Mouse (Mus musculus) left cerebral cortex, postnatal 14 days (tissue): Measurements from ENCODE around the gene Fam189a1. TPM values are rescaled to one million over a fixed set of nuclear protein-coding genes. Genes with fewer than 3 reads are reported as not detected.
A peak's percentile ranks its signal among the peaks of the same experiment; 100 is the strongest.

Source experiments
- DNase-seq, 2 experiments: peaks; one replicate each; pipeline ENCODE4 v3.0.0; 2021 to 2022; ENCODE audit warnings: low spot score in 2 of 2, mixed read lengths in 1 of 2
- intact Hi-C: fragments of 180-260 bp; cut with DNase I; formaldehyde crosslinking; loops from one replicate; pipeline ENCODE4 v1.15.1; 2025
- long read RNA-seq, 2 experiments: library from polyadenylated mRNA; stranded (forward); transcript quantifications; one replicate each; pipeline ENCODE4 v2.0.0; 2021
- total RNA-seq, 2 experiments: library from RNA; stranded (reverse); gene quantifications; 2 replicates each; pipeline ENCODE4 v1.2.3; 2021

Fam189a1 gene
- 10 to 100 TPM; 58.1 to 61.7 TPM for total RNA-seq
- long read RNA-seq, experiment 1, full-length matches to known transcripts: 22 of 42 reads
- long read RNA-seq, experiment 1, partial matches to known transcripts: 2 of 42 reads
- long read RNA-seq, experiment 1, other reads (novel, unspliced or antisense): 18 of 42 reads
- long read RNA-seq, experiment 2, full-length matches to known transcripts: 20 of 39 reads
- long read RNA-seq, experiment 2, partial matches to known transcripts: 10 of 39 reads
- long read RNA-seq, experiment 2, other reads (novel, unspliced or antisense): 9 of 39 reads

DNA sequence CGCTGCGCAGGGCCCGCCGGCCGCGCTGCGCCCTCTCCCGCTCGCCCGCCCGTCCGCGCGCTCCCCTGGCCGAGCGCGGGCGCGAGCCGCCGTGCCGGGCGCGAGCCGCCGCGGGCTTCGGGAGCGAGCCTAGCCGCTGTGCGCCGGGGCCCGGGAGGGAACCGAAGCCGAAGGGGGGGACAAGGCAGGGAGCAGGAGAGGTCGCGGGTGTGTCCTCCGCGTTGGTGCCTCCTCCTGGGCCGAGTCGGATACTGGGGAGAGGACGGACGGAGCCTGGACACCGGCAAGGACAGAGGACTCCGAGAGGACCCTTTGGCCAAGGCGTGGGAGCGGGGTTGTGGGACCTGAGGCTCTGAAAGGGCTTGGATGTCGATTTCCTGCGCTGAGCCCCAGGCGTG lies at the start of gene Fam189a1:
Fam189a1 (minus strand) TSS at position 57 of the 398 bp plus-strand sequence.
- intact Hi-C loops: loop anchor here (5.0 to 10.0 kb wide), 3 partner anchors 54 to 282 kb away; partner anchors contain the start of gene Nsmce3
- DNase-seq: no peak

- intact Hi-C loops: no loop called here
- no peak for DNase-seq
Observed at GRCm38 (mm10) chr7:65206021-65206420, 49.7 kb upstream of the Fam189a1 start.

- no peak for DNase-seq
- intact Hi-C loops: no loop called here
Observed at GRCm38 (mm10) chr7:65202719-65203118, 46.3 kb upstream of the Fam189a1 start.

- DNase-seq: no peak
- intact Hi-C loops: no loop called here
Observed at GRCm38 (mm10) chr7:65180694-65181093, 24.3 kb upstream of the Fam189a1 start.

DNA sequence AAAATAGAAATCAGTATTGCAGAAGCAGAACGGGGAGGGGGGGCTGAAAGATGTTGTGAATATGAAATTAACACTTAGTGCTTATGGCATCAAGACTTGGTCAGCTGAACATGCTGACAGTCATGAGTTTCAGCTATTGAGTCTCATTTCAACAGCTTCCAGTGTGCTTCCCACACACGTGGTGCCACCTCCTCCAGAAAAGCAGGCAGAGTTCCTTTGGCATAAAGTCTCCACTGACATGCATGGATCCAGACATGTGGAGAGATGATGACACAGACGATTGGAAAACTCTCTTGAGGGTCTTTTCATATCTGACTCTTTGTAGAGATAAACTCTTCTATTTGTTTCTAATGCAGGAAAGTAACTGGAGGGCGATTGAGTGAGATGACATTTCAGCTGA lies 14.4 kb upstream of the Fam189a1 start:
- DNase-seq: no peak
- intact Hi-C loops: no loop called here

DNA sequence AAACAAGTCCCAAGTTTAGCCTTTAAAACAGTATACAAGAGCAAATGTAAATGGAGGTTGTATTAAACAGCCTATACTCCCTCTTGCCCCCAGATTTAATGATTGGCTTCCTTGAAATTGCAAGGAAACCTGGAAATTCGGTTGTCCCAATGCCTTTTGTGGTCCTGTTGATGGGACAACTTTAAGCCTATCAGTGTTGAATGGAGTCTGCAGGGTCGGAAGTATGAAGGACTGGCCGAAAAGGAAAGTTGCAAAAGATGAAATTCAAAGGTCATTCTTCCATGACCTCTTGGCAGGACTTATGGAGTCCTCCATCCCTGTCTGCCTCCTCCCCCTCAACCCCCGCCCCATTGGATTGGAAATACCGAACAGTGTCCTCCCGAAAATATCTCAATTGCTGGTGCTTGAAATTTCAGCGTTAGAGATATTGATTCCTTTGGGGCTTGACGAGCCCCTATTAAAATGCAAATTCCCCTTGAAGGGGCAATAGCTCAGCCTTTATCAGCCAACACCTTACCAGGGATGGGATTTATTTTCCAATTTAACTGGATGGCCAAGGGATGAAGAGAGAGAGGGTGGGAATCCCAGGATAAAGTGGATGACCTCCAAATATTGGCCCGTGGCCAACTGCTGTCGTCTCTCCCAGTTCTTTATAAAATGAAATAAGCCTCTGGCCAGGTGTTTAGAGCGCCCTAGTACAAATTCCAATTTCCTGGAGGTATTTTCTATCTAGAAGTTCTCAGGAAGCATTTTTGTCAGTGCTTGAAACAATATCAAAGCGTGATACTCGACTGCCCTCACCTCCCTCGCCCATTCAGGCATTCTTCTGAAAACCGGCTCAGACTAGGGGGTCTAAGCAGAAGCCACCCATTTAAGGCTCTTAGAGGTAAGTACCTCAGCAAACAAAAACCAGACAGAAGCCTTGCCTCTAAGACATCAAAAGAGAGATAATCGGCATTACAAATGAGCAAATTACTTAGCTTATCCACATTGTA lies 958 bp upstream of the Fam189a1 start:
- intact Hi-C loops: loop anchor here (5.0 to 10.0 kb wide), 3 partner anchors 55 to 283 kb away; partner anchors contain the start of gene Nsmce3
- DNase-seq: no peak

- DNase-seq: peak; percentile 40 to 57
- intact Hi-C loops: loop anchor here (5.0 to 10.0 kb wide), 3 partner anchors 54 to 281 kb away; partner anchors contain the start of gene Nsmce3
Observed at GRCm38 (mm10) chr7:65155628-65156513, 499 bp downstream of the Fam189a1 start.

GRCm38 (mm10) chr7:65154576-65154975 lies 1.8 kb downstream of the Fam189a1 start:
- intact Hi-C loops: loop anchor here (10.0 kb wide), 2 partner anchors 200 to 280 kb away; partner anchors contain the start of gene Nsmce3
- peak; percentile 62 to 64 for DNase-seq

GRCm38 (mm10) chr7:65153846-65154245 lies 2.5 kb downstream of the Fam189a1 start:
- no peak for DNase-seq
- intact Hi-C loops: loop anchor here (10.0 kb wide), 2 partner anchors 199 to 279 kb away; partner anchors contain the start of gene Nsmce3

GRCm38 (mm10) chr7:65151526-65151925 lies 4.8 kb downstream of the Fam189a1 start:
- intact Hi-C loops: loop anchor here (10.0 kb wide), 2 partner anchors 197 to 277 kb away; partner anchors contain the start of gene Nsmce3
- DNase-seq: no peak

DNA sequence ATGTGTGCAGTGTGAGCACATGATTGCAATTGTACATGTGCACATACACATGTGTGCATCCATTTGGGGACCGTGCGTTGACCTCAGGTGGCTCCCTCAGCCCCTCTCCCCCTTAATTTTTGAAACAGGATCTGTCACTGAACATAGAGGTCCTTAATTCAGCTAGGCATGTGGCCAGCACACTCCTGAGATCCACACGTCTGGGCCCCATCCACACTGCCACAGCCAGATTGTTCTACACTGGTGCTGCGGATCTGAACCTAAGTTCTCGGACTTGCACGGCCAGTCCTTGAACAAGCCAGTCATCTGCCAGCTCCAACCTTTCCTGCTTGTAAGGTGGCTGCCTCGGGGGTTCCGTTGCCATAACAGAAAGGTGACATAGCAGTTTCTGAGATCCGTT lies 7.3 kb downstream of the Fam189a1 start:
- intact Hi-C loops: no loop called here
- no peak for DNase-seq

- DNase-seq: no peak
- intact Hi-C loops: no loop called here
Observed at GRCm38 (mm10) chr7:65144881-65145280, 11.5 kb downstream of the Fam189a1 start.

GRCm38 (mm10) chr7:65141907-65142698 lies 14.3 kb downstream of the Fam189a1 start:
- no peak for DNase-seq
- intact Hi-C loops: no loop called here

DNA sequence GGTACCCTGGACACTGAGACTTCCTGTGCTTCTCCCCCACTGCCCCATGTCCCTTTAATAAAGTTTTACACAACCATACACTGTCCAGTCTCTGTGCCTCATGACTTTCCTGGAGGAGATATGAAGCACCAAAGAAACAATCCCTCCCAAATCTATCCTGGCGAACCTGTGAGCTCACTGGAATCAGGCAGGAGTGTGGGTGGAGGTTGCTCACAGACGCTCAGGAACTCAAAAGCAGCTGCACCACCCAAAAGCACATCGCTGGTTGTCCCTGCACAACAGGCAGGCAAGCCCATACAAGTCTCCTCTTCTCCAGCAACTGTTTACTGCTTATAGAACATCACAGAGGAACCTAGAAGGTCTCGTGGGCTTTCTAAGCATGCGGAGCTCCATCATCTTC lies 15.5 kb downstream of the Fam189a1 start:
- no peak for DNase-seq
- intact Hi-C loops: no loop called here

DNA sequence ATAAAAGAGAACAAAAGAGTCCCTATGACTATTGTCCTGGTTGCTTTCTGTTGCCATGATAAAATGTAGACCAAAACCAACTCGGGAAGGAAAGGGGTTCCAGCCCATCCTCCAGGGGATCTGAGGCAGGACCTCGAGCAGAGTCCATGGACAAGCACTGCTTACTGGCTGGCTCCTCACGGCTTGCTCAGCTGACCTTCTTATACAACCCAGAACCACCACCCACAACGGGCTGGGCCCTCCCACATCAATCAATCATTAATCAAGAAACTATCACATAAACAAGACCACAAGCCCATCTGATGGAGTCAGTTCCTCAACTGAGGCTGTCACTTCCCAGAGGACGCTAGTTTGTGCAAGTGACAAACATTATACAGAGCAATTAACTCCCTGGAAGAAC lies 16.3 kb downstream of the Fam189a1 start:
- intact Hi-C loops: no loop called here
- DNase-seq: no peak

GRCm38 (mm10) chr7:65123766-65124165 lies 32.6 kb downstream of the Fam189a1 start:
- DNase-seq: no peak
- intact Hi-C loops: no loop called here

DNA sequence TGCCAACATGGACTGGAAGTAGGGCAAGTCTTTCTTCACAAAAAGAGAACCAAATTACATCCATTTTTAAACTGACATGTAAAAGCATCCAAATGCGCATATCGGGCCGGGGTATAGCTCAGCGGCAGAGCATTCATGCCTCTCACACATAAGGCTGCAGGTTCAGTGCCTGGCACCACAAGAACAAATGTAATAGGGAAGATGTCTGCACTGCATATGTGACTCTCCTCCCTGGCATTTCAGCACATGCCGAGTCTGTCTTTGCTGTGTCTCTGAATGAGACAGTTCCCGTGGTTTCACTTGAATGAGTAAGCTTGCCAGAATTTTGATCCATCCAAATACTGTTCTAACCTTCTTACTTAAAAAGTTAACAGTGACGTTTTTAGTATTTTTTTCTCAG lies 39.5 kb downstream of the Fam189a1 start:
- intact Hi-C loops: no loop called here
- no peak for DNase-seq

GRCm38 (mm10) chr7:65115366-65115765 lies 41.0 kb downstream of the Fam189a1 start:
- intact Hi-C loops: no loop called here

More at GRCm38 (mm10) chr7:65115366-65115765, 41.0 kb downstream of the Fam189a1 start:
- DNase-seq: no peak
